Mouse (Mus musculus) spleen, postnatal 36 days (tissue): Measurements from ENCODE around the gene Lurap1l.
"Not testable (repeated sequence)": the region's sequence is repeated elsewhere in the genome, so short reads cannot be mapped to it uniquely, and the experiment has no call there.

Experiments used
- DNase-seq, 2 experiments: peaks; one replicate each; pipeline ENCODE4 v3.0.0; 2022; ENCODE audit warnings: low spot score in 2 of 2, mixed read lengths in 1 of 2

Gene Lurap1l

DNA sequence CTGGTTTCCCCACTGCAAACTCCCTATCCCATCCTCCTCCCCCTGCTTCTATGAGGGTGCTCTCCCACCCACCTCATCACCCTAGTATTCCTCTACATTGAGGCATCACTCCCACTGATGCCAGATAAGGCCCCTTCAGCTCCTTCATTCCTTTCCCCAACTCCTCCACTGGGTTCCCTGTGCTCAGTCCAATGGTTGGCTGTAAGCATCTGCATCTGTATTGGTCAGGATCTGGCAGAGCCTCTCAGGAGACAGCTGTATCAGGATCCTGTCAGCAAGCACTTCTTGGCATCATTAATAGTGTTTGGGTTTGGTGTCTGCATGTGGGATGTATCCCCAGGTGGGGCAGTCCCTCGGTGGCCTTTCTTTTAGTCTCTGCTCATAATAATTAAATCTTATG is 6.7 kb downstream of the Lurap1l start:
- DNase-seq: not testable (repeated sequence)

DNA sequence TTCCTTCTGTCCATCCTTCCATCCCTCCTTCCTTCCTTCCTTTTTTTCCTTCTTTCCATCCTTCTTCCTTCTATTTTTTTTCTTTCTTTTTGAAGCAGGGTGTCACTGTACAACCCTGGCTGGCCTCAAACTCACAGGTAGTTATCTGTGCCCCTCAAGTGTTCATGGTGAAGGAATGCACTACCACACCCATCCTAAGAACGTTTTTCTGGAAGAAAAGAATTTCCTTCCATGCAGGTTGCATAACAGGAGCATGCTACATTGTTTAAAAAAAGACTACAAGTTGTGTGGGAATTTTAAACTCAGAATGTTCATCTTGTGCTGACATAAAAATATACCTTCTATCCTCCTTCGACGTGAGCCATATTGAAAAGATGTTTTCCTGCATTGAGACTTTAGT is 7.4 kb downstream of the Lurap1l start:
- no peak for DNase-seq

DNA sequence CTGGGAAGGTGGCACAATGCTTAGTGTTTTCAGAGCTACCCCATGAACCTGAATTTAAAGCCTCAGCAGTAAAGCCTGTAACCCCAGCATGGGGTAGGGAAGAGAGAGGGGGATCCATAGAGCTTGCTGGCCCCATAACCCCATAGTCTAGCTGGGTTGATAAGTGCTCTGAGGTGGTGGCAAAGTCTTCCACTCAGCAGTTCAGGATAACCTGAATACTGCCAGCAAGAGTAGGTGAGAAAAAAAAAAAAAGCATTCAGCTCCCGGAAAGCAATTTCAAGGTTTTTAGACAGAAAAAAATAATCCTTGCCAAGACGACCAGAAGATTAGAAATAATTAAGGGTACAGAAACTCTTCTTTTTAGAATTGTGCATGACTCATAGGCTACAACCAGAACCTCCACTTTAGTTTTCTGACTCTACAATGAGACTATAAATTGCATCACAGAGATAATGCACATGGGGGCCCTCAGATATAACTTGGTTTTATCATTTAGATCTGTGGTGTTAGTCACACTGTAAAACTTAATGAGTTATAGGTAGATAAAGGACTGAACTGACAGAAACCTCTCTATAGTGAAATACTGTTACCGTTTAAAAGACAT is 8.2 kb downstream of the Lurap1l start:
- DNase-seq: no peak

DNA sequence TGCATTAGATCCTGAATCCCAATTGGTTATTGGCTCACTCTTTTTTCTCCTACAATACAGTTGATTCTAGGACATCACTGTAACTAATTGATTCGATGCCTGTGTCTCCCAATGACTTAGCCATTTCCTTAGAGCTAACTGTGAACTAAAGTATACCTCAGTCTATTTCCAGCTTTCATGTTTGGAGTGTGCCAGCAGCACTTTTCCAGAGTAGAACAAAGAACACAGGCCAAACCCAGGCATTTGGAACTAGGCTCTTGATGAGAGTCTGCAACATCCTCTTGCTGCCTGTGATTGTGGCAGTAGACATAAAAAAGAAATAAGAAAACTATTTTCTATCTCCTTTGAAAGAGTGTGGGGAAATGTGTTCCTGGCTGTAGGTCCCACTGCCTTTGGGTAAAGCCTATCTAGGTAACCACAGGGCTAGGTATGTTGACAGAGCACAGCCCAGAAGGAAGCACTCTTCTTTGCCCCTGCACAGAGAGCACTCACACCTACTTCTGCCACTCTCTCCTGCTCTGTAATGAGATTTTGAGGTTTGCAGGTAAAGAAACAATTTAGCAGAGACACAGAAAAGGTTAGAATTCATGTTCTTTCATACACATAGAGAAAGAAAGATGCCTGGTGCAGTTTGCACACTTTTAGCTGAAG is 8.9 kb downstream of the Lurap1l start:
- DNase-seq: no peak

DNA sequence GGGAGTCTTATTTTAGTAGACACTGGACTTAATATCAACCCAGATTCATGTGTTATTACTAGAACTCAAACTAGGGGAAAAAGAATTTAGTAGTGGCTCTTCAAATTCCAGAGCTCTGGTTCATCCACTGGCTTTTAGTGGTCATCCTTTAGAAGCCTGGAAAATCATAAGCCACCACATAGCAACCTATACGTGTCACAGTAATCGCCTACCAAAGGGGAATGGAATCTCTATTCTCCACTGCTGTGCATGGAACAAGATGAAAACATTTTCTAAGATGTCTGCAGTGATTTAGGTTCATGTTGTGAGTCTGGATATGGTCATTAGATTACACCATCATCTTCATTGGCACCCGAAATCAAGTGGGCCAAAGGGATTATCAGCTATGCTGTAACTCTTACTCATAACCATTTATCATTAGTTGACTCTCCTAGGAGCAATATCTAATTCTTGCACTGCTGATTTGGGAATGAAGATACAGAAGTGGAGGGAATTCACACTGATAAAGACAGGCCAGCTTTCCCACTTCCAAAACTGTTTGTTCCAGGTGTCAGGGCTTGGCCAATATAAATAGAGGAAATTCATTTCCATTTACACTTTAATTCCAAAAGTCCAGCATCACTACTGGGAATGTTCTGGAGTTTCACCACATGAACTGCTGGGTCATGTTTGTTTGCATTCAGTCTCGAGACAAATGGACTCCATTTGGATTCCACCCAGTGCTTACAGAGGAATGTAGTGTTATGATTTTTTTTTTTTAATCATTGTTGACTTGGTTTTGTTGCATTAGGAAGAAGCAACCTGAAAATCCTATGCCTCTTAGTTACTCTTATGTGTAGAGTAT is 11.4 kb downstream of the Lurap1l start:
- DNase-seq: no peak

DNA sequence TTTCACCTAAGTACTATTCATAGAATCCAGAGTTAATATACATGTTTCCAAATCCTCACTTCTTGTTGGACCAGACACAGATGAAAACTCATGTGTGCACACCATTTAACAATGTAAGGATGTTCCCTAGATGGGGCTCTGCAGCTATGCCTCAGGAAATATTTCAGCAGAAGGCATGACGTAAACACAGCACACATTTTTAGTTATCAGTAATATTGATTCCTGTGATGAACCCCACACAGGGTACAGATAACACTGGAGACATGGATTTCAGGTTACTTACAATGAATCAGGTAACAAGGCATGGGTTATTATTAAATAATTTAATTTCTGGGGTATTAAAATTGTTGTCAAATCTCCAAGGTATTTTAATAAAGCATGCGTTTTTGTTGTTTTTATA is 12.2 kb downstream of the Lurap1l start:
- no peak for DNase-seq

DNA sequence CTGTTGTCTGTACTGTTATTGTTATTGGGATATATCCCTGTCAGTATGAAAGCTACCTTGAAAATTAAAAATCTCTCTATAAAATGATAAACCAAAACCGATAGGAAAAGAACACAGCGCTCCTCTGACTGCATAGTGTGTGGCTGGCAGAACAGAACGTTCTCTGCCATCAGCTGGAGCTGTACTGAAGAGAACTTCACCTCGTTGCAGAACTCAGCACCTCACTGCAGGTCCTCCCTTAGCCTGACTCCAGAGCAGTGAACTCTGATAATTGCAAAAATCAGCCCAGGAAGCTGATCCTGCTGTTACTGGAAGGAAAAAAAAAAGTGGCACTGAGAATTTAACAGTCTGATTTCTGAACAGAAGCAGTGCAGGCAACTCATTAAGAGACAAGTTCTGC is 14.4 kb downstream of the Lurap1l start:
- DNase-seq: no peak

DNA sequence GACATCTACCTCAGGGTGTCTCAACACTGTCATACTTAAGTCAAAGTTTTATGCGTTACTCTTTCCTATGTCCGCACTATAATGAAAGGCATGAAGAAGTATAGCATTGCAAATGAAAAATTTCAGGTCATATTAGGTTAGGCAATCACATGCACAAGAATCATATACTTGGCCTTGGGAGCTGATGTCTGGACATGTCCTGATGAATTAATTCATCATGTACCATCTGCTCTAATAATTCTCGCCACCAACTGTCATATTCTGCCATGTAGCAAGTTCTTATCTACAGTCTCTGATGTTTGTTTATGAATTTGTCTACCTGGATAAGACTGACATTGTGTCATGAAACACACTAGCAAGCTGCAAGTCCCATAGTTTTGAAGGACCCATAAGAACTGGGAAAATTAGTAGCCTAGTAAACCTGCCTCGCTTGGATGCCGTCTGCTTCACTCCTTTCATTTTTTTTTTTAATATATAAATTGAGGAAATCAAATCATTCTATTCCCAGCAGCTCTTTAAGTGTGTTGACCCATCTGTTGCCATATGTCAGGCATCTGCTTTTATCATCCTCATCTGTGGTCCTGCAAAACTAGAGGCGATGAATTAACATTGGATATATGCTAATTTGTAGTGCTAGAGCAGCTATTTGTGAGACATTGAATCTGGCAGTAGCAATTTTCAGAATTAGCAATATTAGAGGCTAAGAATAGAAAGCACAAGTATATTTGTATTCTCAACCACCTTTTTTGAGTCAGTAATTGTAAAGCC is 15.5 kb downstream of the Lurap1l start:
- no peak for DNase-seq

DNA sequence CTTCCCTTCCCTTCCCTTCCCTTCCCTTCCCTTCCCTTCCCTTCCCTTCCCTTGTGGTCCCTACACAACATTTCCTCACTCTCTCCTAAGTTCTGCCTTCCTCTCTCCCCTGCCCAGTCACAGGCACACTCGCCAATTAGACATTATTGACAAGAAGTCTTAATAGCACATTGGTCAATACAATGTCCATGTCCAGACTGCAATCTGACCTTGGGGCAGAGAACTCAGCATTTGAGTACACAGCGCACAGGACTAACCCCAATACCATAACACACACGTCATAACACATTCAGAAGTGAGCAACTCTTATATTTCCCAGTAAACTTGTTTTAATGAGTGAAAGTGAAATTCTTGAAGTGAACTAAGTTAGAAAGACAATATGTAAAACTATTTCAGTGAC is 24.3 kb downstream of the Lurap1l start:
- no peak for DNase-seq

DNA sequence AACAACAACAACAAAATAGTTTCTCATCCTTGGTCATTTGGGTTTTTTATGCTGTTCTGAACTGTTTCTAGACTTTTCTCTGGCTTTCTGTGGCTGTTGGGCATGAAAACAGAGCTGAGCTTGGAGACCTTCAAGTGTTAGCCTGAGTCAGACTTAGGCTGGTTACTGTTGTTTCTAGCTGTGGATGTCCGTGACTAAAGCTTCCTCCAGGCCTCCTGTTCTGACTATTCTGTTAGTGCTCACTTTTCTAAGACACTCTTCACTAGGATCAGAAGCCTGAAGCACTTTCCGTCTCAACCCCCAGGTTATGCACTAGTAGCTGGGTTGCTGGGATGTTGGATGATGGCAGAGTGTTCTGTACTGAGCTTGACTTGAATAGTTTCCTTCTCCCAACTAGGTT is 28.7 kb downstream of the Lurap1l start:
- no peak for DNase-seq

DNA sequence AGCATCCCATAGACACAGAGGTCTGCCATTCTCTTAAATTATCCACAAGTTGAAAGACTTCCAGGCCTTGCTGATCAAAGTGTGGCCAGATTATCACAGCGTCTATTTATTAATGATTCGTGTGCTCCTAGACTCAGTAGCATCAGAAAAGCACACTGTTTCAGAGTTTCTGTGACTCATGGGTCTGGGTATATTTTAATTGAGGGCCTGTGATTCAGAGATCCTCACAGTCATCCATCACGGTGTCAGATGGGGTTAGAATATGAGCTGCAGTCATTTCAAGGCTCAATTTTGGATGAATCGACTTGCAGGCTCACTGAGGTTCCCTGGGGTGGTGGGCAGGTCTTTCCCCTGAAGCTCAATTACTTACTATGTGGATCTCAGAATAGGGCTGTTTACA is 30.5 kb downstream of the Lurap1l start:
- no peak for DNase-seq

DNA sequence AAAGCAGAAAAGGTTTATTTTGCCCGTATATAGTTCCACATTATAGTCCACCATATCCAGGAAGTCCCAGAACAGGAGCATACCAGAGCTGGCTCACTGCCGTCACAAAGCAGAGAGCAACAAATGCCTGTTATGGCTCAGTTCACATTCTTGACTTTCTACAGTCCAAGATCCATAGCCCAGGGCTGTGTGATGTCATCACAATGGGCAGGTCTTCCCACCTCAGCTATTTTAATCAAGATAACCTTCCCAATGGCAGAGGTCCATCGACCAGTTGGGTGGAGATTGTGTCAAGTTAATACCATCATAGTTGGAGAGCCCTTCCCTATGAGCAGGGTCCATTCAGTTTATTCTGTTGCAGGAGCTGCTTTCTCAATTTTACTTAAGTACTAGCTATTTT is 31.5 kb downstream of the Lurap1l start:
- DNase-seq: no peak

DNA sequence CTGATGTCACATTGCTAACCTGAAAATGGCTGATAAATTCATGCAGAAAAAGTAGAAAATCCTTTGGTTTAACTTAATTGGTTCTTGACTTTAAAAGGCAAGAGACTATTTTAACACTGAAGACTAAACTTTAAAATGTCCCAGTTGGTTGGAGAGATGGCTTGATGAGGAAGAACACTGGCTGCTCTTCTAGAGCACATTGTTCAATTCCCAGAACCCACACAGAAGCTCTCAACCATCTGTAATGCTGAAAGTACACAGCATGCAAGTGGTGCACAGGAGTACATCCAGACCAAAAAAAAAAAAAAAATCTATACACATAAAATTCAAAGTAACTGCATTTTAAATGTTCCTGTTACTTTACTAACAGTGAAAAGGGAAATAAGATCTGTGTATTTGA is 34.2 kb downstream of the Lurap1l start:
- no peak for DNase-seq

DNA sequence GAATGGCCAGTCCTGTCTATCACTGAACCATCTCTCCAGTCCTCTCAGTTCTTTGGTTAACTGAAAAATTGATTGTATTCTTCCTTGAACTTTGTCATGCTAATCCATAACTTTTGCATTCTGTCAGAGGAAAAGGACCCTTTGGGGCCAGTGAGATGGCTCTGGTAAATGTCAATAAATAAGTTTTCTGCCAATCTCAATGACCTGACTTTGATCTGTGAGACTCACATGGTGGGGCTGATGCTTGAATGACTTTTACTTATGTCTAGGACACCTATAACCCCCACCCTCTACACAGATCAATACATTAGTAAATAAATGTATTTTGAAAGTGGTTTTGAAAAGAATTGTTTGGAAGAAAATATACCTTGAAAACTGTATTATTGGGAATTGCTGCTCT is 38.7 kb downstream of the Lurap1l start:
- no peak for DNase-seq

DNA sequence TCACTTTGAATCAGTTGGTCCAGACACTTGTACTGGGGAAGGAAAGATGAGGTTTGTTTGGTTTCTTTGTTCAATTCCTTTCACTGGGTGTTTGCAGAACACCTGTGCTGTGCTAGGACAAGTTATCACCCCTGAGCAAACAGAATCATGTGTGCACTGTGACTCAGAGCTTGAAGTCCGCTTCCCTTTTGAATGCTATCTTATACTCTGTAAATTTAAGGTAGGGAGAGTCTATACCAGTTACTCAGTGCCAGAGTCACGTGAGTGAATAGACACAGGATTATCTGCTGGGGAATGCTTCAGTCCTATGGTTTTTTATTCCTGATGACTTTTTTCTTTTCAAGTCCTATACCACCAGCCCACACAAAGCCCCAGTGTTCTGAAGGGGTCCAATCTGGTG is 39.3 kb downstream of the Lurap1l start:
- no peak for DNase-seq

DNA sequence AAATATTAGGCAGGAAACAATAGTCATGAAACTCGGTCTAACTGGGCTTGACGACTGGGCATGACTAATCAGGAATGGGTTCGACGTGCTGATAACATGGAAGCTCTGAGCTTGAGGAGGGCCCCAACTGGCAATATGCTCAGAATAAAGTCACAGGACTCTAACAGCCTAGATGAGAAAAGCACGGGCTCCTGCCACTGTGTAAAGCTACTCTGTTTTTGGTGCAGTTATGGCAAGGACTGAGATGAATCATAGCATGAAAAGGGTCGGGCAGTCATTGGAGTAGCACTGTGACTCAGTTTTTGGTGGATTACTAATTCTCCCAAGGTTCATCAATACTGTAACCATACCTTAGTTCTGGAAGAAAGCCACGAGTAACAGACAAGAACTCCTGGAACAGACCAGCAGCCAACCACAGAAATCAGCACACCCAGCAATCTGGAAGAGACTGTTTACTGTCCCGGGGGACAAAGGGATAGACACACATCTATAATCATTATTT is 39.9 kb downstream of the Lurap1l start:
- no peak for DNase-seq

DNA sequence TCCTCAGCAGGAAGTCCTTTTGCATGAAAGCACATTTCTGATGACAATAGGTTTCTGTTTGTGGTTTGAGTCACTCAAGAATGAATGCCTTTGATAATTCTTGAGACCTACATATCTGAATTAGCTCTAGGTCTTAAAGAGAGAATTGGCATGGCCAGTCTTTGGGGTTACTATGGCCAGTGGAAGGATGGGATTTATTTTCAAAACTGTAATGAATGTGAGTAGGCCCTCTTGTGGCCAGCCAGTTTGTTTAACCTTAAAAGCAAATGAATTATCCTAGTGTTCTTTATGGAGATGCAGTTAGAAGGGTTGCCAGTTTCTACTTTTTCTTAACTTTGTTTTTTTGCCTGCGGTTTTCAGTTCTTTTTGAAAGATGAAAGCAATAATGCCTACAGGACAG is 42.2 kb downstream of the Lurap1l start:
- no peak for DNase-seq

DNA sequence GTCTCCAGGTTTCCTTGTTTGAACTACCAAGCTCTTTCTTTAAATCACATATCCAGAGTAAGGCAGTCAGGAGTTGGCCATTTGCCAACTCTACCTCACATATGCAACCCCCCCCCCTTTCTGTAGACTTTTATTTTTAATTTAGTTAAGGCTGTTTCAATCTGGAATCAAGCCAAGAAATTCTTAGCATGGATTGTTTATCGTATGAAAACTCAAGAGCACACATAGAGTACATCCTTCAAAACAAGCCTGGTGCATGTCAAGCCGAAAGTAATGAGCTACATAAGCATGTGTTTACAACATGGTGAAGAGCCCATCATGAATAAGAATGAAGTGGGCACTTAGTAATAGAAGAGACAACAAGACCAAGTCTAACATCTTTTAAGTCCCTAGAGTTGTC is 45.5 kb downstream of the Lurap1l start:
- no peak for DNase-seq

DNA sequence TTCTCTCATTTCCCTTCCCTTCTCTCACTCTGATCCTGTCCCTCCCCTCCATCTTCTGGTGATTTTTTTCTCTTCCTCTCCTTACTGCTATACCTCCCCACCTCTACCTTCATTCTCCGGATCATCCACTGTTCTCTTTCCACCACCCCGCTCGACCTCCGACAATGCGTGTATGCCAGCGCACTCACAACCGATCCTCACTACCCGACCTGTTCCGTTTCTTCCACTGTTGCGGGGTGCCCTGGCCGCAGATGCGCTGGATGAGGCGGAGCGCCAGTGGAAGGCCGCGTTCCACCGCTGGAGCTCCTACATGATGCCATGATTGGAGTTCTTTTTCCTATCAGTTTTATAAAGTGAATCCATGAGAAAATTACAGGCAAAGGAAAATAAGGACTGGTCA is 57.1 kb downstream of the Lurap1l start:
- DNase-seq: no peak

DNA sequence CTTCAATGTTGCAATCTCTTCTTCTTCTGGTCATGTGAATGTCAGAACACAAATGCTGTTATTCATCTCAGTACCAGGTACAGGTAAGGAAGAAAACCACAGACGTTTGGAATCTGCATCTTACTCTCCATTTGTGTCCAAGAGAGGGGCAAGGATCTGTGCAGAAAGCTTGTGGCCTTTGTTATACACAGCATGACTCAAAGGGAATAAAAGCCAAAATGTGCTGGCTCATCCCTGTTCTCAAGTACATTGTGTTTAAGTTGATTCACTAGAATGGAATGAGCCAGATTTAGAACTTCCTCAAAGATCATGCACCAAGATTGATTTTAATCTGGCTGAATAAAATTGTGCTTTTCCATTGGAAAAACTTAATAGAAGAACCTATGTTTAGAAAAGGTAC is 61.4 kb downstream of the Lurap1l start:
- DNase-seq: no peak

DNA sequence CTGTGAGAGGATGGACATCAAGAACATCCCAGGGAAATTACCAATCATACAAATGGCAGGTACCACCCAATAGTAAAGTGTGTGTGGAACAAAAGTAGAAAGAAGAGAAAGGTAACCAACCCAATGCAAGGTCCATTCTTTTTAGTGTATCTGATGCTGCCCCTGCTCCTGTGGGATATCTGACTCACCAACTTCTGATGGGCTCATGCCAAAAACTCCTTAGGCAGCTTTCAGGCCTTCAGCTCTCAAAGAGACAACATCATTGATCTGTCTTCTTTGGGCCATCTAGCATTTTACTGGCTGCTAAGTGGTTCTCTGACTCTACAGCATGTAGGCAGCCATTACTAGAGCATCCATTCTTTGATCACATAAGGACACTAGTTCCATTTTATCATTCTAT is 63.5 kb downstream of the Lurap1l start:
- DNase-seq: no peak

DNA sequence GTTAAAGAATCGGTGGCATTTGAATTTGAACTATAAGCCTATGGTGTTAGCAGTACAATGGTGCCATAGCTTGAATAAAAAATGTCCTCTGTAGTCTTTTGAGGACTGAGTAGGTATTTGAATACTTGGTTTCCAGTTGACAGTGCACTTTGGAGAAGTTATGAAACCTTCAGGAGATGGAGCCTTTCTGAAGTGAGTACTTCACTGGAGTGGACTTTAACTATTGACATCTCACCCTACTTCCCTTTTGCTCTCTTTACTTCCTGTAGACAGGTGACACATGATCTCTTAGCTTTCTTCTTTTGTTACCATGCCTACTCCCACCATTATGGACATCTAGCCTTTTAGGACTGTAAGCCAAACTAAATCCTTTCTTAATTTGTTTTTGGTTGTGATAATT is 80.4 kb downstream of the Lurap1l start:
- no peak for DNase-seq
